Mouse (Mus musculus): Measurements from ENCODE around the gene Slc38a1. TPM values are rescaled to one million over a fixed set of nuclear protein-coding genes. Genes with fewer than 3 reads are reported as not detected.

Slc38a1 gene
- polyA plus RNA-seq, 1 experiment, result 136 TPM

DNA sequence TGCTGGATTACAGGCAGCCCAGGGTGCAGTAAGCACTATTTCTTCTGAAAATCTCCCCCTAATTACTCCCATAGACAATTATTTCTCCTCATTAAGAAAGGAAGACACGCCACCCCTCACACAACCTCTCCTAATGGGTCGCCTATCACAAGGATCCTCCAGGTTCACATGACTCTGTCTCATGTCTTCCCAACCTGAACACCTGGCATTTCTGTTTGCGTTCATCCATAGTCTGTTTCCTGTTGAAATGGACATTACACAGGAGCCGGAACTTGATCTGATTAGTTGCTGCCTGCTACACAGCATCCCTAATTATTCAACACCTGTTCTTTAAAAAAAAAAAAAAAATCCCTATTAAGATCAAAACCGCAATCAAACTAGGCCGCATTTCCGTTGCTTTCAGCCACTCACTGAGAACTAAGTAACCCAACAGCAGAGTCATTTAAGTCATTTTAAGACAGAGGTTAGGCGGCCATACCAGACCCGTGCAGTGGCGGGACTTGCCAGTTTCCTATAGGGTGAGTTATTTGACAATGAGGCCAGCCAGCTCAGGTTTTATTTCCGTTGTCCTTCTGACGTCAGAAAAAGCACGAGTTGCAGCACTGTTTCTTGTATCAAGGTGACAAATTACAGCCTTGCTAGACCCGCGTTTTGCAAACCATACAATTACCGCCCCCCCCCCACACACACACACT lies 2.3 kb downstream of the Slc38a1 start:
- DNase-seq, result peak; percentile 52
- WGBS, result 5% methylated on average over 16 of the region's 16 CpGs

DNA sequence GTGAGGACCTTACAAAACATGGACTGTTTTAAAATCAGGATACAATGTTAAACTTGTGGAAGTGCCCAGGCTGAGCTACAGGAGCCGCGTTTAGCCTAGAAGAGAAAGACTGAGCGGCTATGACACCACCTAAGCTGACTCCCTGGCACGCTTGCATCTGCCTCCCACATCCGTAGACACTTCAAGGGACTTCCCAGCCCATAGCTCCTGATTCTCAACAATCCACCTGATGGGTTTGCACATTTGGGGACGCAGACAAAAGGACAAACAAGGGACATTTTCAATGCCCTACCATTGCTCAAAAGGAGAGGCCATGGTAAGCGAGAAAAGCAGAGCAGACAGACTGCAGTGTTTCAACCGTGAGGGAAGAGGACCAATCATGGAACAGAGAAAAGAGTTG lies 3.1 kb downstream of the Slc38a1 start:
- DNase-seq, result no peak
- 79% methylated on average over 8 of the region's 8 CpGs for whole genome bisulfite sequencing
- 0 out of 2 replicates have a peak overlapping the region, but pooled peaks have one; percentile 24 for H3K27ac ChIP-seq (ENCODE audit: control insufficient read depth, insufficient read depth, low read length)
- H3K4me1 ChIP-seq (replicated peaks; ENCODE audit: control insufficient read depth, insufficient read depth, low read length), result peaks cover 23% of the 10 kb centered on the region
- H3K4me3 ChIP-seq (ENCODE audit: control insufficient read depth, insufficient read depth, low read length), result no peak overlapping the region
- no peaks in the 10 kb centered on the region for H3K27me3 ChIP-seq (ENCODE audit: control insufficient read depth, insufficient read depth, low read length)
- no peak for TF ChIP-seq POLR2A (IDR thresholded peaks at IDR 0.05; ENCODE audit: control insufficient read depth, extremely low read depth, insufficient read depth, low read length, poor library complexity)
- no peak for TF ChIP-seq CTCF (IDR thresholded peaks at IDR 0.05; ENCODE audit: borderline replicate concordance, control insufficient read depth, extremely low read depth, insufficient read depth, low read length, poor library complexity)
- H3K36me3 ChIP-seq (ENCODE audit: control insufficient read depth, insufficient read depth, low read length), result peaks cover 3% of the 10 kb centered on the region

More for the DNA sequence above, 2.3 kb downstream of the Slc38a1 start:
- no peak for TF ChIP-seq CTCF (IDR thresholded peaks at IDR 0.05; ENCODE audit: borderline replicate concordance, control insufficient read depth, extremely low read depth, insufficient read depth, low read length, poor library complexity)
- no peak for TF ChIP-seq POLR2A (IDR thresholded peaks at IDR 0.05; ENCODE audit: control insufficient read depth, extremely low read depth, insufficient read depth, low read length, poor library complexity)
- Histone ChIP-seq H3K27me3 (ENCODE audit: control insufficient read depth, insufficient read depth, low read length) (no peaks in the 10 kb centered on the region), H3K4me3 (ENCODE audit: control insufficient read depth, insufficient read depth, low read length) (peak overlapping the region; percentile 70), H3K4me1 (replicated peaks; ENCODE audit: control insufficient read depth, insufficient read depth, low read length) (peaks cover 23% of the 10 kb centered on the region), H3K36me3 (ENCODE audit: control insufficient read depth, insufficient read depth, low read length) (peaks cover 3% of the 10 kb centered on the region), H3K27ac (ENCODE audit: control insufficient read depth, insufficient read depth, low read length) (peak overlapping the region; percentile 83)

DNA sequence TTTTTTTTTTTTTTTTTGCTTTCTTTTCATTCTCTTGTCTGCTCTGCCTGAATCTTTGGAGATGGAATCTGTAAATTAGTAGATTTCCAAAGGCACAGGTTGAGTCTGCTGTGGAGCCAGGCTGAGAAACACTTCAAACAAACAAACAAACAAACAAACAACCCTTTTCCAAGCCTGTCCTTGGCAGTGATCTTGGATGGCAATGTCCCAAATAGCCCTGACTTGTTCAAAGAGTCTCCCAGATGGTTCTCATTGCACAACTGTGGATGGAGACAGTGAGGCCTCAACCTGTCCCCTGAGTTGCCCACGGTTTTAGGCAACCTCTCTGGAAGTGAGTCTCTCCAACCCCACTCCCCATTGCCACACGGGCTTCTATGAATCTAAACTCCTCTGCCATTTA lies 4.1 kb downstream of the Slc38a1 start:
- peak overlapping the region; percentile 37; the same call in 1 of the 2 replicates for H3K27ac ChIP-seq (ENCODE audit: control insufficient read depth, insufficient read depth, low read length)
- peaks cover 20% of the 10 kb centered on the region for H3K4me1 ChIP-seq (replicated peaks; ENCODE audit: control insufficient read depth, insufficient read depth, low read length)
- no peak for TF ChIP-seq CTCF (IDR thresholded peaks at IDR 0.05; ENCODE audit: borderline replicate concordance, control insufficient read depth, extremely low read depth, insufficient read depth, low read length, poor library complexity)
- DNase-seq, result no peak
- 65% methylated on average over 2 of the region's 2 CpGs for WGBS
- no peaks in the 10 kb centered on the region for H3K27me3 ChIP-seq (ENCODE audit: control insufficient read depth, insufficient read depth, low read length)
- no peak overlapping the region for H3K4me3 ChIP-seq (ENCODE audit: control insufficient read depth, insufficient read depth, low read length)
- H3K36me3 ChIP-seq (ENCODE audit: control insufficient read depth, insufficient read depth, low read length), result peaks cover 3% of the 10 kb centered on the region

DNA sequence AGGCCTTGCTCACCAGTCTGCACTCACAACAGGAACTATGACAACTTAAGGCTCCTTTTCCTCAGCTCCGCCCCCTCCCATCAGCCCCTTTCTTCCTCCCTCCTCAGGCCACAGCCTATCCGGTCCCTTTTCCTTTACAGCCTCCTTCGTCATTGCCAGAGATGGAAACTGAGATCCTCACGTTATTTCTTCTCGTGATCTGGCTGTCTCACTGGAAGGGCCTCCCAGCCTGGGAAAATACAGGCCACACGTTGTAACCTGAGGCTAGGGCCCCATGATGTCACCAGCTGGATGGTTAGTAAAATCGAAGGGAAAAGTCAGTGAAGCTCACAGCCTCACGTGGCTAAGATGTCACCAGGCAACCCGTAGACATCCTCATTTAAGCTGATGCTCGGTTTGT lies 4.5 kb downstream of the Slc38a1 start:
- TF ChIP-seq CTCF (IDR thresholded peaks at IDR 0.05; ENCODE audit: borderline replicate concordance, control insufficient read depth, extremely low read depth, insufficient read depth, low read length, poor library complexity) (no peak), POLR2A (IDR thresholded peaks at IDR 0.05; ENCODE audit: control insufficient read depth, extremely low read depth, insufficient read depth, low read length, poor library complexity) (no peak)

DNA sequence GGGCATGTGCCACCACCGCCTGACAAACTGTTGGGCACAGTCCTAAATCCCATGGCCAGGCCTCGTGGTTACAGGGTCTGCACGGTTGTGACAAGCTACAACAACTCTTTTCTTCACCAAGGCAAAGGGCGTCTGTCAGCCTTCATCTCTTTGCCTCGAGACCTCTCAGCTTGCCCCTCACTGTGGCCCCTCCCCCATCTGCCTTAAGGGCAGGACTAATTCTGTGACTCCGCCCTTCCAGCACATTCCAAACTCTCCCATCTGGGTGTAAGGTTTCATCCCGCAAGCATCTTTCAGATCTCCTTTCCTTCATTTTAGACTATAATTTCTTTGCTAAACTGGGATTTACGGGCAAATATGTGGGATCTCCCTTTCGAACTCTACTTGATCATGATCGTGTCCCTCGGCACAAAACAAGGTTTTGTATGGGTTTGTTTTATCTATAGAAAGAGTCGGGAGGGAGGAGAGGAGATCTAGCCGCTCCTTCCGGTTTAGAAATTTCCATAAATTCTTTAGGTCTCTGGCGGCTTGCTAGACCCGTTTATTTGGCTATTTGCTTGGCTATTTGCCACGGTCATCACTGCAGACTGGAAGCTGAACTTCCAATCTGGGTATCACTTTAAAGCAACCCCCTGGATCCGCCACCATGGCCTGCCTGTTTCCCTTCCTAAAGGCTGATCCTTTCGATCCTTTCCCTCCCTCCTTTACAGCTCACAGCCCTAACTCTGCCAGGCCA lies 7.9 kb downstream of the Slc38a1 start:
- no peaks in the 10 kb centered on the region for H3K27me3 ChIP-seq (ENCODE audit: control insufficient read depth, insufficient read depth, low read length)
- WGBS, result 93% methylated on average over 19 of the region's 19 CpGs
- H3K4me1 ChIP-seq (replicated peaks; ENCODE audit: control insufficient read depth, insufficient read depth, low read length), result peaks cover 19% of the 10 kb centered on the region
- peaks cover 3% of the 10 kb centered on the region for H3K36me3 ChIP-seq (ENCODE audit: control insufficient read depth, insufficient read depth, low read length)
- TF ChIP-seq CTCF (IDR thresholded peaks at IDR 0.05; ENCODE audit: borderline replicate concordance, control insufficient read depth, extremely low read depth, insufficient read depth, low read length, poor library complexity), result no peak
- TF ChIP-seq POLR2A (IDR thresholded peaks at IDR 0.05; ENCODE audit: control insufficient read depth, extremely low read depth, insufficient read depth, low read length, poor library complexity), result no peak
- H3K4me3 ChIP-seq (ENCODE audit: control insufficient read depth, insufficient read depth, low read length), result no peak overlapping the region
- H3K27ac ChIP-seq (ENCODE audit: control insufficient read depth, insufficient read depth, low read length), result no peak overlapping the region
- no peak for DNase-seq

More for the DNA sequence above, 4.5 kb downstream of the Slc38a1 start:
- peaks cover 20% of the 10 kb centered on the region for H3K4me1 ChIP-seq (replicated peaks; ENCODE audit: control insufficient read depth, insufficient read depth, low read length)
- peak overlapping the region; percentile 71 for H3K27ac ChIP-seq (ENCODE audit: control insufficient read depth, insufficient read depth, low read length)
- peak overlapping the region; percentile 24 for H3K4me3 ChIP-seq (ENCODE audit: control insufficient read depth, insufficient read depth, low read length)
- peak; percentile 67 for DNase-seq
- 16% methylated on average over 10 of the region's 10 CpGs for WGBS
- H3K27me3 ChIP-seq (ENCODE audit: control insufficient read depth, insufficient read depth, low read length), result no peaks in the 10 kb centered on the region
- H3K36me3 ChIP-seq (ENCODE audit: control insufficient read depth, insufficient read depth, low read length), result peaks cover 3% of the 10 kb centered on the region

DNA sequence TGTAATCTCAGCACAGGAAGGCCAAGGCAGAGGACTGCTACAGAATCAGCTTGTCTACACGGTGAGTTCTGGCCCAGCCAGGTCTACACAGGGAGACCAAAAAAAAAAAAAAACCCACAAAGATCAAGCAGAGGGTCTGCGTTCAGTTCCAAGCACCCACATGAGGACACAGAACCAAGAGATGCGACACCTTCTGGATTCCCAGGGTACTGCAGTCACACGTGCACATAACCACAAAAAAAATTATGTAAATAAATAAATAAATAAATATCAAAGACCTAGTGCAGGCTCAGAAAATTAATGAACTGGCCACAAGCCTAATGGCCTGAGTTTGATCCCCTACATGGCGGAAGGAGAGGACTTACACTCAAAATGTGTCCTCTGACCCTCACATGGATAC lies 10.5 kb downstream of the Slc38a1 start:
- WGBS, result 96% methylated on average over 5 of the region's 5 CpGs
- no peak overlapping the region for H3K4me3 ChIP-seq (ENCODE audit: control insufficient read depth, insufficient read depth, low read length)
- no peaks in the 10 kb centered on the region for H3K4me1 ChIP-seq (replicated peaks; ENCODE audit: control insufficient read depth, insufficient read depth, low read length)
- H3K27ac ChIP-seq (ENCODE audit: control insufficient read depth, insufficient read depth, low read length), result no peak overlapping the region
- DNase-seq, result no peak
- no peaks in the 10 kb centered on the region for H3K27me3 ChIP-seq (ENCODE audit: control insufficient read depth, insufficient read depth, low read length)
- TF ChIP-seq POLR2A (IDR thresholded peaks at IDR 0.05; ENCODE audit: control insufficient read depth, extremely low read depth, insufficient read depth, low read length, poor library complexity) (no peak), CTCF (IDR thresholded peaks at IDR 0.05; ENCODE audit: borderline replicate concordance, control insufficient read depth, extremely low read depth, insufficient read depth, low read length, poor library complexity) (no peak)
- peaks cover 3% of the 10 kb centered on the region for H3K36me3 ChIP-seq (ENCODE audit: control insufficient read depth, insufficient read depth, low read length)

Data from thymus, adult 2 months (tissue).